Mouse (Mus musculus): Measurements from ENCODE around the gene Ceacam1.
"Not testable (repeated sequence)": the region's sequence is repeated elsewhere in the genome, so short reads cannot be mapped to it uniquely, and the experiment has no call there.

The Ceacam1 gene

DNA sequence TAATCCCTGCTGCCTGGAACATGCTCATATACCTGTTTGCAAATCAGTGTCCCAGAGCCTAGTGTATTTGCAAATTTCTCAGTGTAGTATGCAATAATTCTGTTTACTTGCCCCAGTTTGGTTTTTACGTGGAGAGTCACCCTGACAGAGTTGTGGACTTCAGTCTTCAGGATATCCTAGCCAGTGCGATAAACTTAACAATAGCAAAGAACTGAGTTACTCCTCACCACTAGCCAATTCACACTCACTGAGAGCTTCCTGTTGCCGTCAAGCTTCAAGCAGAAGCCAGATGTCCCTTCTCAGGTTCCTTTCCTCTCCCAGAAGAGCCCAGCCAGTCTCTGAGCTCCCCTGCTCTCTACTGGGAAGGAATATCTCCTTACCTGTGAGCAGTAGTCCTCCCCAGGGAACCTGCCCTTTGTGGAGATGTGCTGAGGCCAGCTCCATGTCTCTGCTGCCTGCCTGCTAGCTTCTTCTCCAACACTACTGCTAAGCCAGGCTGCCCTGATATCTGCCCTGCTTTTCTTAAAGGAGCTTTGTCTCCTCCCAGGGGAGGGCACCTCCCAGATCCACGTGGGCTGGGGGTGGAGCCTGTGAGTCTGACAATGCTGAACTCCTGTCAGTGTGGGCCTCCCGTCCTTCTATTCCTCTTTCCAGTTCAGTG is at the start of gene Ceacam1:
TSS of gene Ceacam1 (minus strand) at position 513 of the 661 bp plus-strand sequence.
- not testable (repeated sequence) for DNase-seq (ENCODE audit: low spot score)

DNA sequence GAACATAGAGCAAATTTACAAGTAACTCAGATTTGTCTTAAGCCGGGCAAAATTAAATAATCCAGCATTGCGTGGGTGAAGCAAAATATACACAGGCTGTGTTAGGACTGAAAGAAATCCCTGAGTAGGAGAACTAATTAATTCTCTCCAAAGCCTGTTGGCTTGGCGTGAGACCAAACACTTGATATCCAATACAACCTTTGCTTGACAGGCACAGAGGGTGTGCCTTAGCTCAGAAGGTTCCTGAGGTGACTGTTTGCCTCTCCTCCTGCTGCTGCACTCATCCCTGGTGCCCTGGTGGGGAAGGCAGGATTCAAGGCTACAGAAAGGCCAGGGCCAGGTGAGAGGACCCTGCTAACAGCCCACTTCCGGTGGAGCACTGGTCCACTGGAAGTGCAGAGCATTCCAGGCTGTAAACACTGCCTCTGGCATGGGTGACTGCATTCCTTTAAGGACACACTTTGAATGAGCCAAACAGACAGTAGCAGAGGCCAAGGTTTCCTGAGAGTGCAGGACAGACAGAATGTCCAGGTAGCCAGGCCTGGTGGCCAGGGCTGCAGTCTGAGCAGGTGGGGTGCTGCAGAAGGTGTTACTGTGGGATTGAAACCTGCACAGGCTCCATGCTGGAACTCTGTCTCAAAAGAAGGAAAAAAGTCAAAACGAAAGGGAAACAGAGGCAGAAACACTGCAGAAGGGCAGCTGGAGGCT is 38.8 kb upstream of the Ceacam1 start:
- not testable (repeated sequence) for DNase-seq (ENCODE audit: low spot score)

DNA sequence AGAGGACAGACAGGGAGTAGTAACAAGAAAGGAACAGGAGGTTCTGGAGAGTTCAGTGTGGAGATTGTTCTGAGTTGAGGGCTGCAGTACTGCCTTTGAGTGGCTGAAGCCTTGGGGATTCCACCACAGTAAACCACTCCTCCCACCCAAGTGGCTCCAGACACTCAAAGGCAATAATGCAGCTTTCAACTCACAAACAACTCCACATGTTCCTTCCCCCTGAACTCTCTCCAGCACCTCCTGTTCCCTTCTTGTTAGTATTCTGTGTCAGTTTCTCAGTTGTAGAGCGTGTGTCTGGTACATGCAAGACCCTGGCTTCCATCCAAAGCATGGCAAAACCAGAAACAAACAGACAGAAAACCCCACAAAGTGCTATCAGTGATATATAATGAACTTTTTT is 38.3 kb upstream of the Ceacam1 start:
- DNase-seq (ENCODE audit: low spot score), result not testable (repeated sequence)

DNA sequence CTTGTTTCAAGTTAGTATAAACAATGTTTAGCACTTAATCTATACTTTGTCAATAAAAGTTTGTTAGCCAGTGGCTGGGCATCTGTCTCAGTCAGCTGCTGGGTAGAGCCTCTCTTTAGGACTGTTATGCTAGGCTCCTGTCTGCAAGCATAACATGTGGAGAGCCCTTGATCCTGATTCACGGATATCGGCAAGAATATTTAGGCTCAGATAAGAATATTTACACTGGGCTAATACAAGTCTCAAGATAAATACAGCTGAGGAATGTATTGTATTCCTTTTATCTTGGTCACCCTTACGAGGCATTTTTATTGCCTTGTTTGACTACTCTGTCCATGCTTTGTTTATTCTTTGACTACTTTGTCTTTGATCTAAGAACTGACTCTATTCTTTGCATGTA is 32.5 kb upstream of the Ceacam1 start:
- no peak for DNase-seq (ENCODE audit: low spot score)

DNA sequence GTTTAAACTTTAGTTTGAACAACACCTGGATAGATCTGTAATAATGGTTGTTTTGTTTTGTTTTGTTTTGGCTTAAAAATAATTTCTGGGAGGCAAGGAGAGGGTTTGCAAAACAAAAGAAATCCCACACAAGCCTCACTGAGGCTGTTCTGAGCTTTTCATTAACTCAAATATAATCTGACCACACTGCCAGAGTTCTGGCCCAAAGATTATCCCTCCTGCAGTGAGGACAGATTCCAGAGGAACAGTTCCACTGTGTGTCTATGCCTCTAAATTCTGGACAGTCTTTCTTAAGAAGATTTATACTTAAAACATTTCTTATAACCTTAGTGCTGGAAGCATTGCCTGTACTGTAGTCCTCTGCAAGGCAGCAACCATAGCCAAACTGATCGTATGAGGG is 17.2 kb upstream of the Ceacam1 start:
- no peak for DNase-seq (ENCODE audit: low spot score)

DNA sequence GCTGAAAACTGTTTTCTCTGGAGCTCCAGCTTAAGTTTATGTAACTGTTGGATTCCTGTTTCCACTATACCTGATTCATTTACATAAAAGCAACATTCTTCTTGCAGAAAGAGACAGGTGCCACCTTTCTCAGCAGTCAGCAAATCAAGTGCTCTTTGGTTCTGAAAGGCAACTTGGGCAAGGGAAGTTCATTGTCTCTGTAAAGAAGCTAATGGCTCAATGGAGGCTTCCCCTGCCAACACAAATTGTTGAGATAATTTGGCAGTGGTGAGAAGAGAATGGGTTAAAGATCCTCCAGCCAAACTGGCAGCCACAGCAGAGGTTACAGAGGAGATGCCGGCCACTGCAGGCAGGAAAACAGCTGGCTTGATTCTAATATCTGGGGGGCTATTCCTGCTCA is 13.3 kb upstream of the Ceacam1 start:
- DNase-seq (ENCODE audit: low spot score), result not testable (repeated sequence)

DNA sequence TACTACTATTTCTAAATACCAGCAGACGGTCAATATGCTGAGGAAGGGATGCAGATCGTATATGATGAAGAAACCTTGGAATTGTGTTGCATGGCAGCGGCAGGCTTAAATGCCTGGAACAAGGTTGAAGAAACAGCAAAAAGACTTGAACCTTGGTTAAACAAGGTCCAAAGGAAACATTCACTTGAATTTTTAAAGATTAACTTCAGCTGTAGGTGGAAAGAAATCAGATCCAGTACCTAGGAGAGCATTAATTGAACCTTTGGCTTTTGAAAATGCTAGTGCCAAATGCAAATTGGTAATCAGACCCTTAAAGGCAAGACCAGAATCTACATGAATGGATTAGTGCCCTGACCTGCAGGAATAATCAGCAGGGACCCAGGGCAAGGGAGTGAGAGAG is 12.0 kb upstream of the Ceacam1 start:
- not testable (repeated sequence) for DNase-seq (ENCODE audit: low spot score)

DNA sequence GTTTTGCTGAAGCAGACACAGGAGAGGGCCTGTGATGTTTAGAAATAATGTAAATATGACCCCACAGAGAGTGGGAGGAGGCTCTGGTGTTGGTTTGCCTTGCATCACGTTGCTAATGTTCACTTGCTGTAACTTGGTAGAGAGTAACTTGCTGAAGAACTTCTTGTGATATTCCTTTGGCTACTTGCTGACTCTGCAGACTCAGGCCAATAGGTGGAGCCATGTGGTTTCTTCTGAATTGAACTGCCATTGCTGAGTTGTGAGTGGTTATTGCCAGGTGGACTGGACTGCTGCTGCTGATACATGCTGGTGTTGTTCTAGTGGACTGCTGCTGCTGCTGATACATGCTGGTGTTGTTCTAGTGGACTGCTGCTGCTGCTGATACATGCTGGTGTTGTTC is 8.8 kb upstream of the Ceacam1 start:
- no peak for DNase-seq (ENCODE audit: low spot score)

DNA sequence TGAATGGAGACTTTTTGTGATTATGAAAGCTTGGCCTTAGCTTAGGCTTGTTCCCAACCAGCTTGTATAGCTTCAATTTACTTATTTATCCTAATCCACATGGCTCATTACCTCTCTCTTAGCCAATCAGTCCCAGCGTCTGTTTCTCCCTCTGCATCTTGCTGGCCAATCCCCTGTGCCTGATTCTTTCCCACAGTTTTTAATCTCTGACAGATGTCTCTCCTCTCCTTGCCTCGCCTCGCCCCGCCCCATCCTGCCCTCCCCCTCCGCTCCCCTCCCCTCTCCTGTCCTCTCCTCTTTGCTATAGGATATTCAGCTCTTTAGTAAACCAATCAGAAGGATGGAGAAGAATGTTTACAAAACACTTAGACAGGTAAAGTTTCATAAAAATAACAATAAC is 7.7 kb upstream of the Ceacam1 start:
- no peak for DNase-seq (ENCODE audit: low spot score)

DNA sequence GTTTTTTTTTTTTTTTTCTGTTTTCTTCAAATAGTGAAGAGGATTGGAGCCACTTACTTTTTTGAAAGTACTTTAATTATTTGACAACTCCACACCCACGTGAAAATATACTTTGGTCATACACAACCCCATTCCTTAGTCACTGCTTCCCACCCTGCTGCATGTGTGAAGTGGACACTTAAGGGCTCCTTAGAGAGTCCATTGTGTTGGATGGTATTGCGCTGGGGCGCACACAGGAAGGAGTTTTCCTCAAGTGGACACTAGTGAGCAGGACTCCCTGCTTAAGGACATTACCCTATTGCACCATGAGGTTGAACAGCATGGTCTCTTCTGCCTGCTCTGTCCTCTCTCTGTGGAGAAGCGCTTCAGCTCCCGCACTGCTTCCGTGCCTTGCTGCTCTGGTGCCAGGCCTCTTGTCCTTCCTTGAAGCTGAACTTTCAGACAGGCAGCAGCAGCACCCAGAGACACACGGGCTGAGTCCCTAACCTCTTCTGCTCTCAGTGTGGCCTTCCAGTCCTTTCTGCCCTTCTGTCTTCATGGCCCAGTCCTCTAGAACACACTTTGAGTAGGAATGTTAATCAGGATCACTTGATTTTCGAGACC is 5.8 kb upstream of the Ceacam1 start:
- DNase-seq (ENCODE audit: low spot score), result no peak

DNA sequence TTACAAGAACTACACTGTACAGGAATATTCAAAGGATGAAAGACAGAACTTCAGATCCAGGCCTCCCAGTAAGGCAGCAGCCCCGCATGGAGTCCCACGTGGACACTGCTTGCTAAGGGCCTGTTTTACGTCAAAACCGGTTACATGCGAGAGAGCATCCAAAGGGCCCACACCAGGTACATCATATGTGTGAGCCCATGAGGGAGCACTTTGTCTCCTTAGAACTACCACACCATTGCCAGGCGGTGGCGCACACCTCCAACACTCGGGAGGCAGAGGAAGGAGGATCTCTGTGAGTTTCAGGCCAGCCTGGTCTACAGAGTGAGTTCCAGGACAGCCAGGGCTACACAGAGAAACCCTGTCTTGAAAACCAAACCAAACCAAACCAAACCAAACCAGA is 3.4 kb upstream of the Ceacam1 start:
- DNase-seq (ENCODE audit: low spot score), result not testable (repeated sequence)

DNA sequence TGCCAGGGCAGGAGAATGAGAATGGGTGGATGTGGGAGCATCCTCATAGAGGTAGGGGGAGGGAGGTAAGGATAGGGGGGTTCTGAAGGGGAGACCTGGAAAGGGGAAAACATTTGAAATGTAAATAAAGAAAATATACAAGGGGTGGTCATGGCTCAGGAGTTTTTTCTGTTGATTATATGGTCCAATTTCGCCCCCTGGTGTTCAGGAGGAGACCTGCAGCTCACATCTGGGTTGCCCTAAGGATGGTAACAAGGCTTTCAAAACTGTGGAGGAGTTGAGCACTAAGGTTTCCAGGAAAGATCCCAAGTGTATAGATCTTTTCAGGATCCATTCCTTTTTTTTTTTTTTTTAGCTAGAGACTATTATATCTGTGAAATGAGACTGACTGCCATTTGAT is 2.0 kb upstream of the Ceacam1 start:
- DNase-seq (ENCODE audit: low spot score), result peak; percentile 13

DNA sequence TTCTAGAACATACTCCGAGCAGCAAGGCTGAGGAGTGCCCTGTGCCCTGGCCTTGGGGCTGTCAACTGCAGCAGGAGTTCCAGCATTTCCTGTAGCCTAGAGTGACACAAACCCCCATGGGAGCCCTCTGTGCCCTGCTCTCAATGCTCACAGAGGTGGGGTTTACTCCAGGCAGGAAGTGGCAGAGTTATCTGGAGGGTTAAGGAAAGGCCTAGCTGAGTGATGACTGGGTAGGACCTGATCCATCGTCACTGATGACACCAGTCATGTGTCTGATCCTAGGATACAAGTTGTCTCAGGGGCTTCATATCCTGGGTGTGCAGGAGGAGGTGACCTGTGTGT is 320 bp upstream of the Ceacam1 start:
- DNase-seq (ENCODE audit: low spot score), result not testable (repeated sequence)

DNA sequence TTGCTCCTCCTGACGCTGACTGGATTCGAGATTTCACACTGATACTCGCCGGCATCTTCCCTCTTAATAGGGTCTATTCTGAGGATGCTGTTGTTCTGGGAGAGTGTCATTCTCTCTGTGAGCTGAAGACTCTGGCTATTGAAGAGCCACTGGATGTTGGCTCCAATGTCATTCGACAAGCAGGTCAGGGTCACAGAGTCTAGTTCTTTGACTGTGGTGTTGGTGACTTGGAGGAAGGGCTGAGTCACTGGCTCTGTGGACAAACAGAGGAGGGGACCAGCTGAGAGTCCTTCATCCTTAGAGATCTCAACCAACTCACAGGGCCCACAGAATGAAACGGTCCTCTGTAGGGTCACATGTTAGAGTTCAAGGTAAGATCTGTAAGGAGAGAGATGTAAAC is 5.6 kb downstream of the Ceacam1 start:
- DNase-seq (ENCODE audit: low spot score), result not testable (repeated sequence)

DNA sequence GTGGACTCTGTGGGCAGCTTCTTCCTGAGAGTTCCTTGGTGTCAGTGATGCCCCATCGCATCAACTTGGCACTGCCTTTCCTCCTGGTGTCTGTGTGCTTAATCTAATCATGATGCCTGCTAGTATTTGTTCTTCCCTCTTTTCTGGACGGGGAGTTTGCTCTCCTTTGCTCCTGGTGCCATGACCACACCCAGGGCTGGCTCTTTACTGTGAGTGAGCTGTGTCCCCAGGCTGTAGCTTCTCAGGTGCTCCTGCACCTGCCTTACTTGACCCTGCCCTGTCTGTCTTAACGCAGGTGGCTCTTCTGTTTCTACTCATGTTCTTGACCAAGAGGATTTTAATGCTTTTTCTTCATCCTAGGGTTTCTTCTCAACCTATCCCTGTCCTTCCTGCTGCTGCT is 11.8 kb downstream of the Ceacam1 start:
- DNase-seq (ENCODE audit: low spot score), result not testable (repeated sequence)

DNA sequence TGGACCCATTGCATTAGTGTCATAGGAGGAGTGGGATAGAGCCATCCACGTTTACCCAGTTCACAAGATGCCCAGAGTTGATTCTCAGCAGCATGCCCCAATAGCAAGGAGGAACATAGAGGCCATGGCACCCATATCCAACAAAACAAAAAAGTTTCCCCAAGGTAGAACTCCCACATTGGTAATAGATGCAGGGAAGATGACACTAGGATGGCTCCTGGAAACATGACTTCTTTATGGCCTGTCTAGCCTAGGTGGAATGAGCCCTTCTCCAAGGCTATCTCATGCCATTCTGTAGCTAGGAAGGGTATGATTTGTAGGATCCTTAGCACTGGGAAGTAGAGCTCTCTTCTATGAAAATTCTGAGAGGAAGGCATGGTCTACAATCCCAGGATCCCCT is 12.4 kb downstream of the Ceacam1 start:
- no peak for DNase-seq (ENCODE audit: low spot score)

DNA sequence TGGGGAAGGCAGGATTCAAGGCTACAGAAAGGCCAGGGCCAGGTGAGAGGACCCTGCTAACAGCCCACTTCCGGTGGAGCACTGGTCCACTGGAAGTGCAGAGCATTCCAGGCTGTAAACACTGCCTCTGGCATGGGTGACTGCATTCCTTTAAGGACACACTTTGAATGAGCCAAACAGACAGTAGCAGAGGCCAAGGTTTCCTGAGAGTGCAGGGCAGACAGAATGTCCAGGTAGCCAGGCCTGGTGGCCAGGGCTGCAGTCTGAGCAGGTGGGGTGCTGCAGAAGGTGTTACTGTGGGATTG is 15.4 kb downstream of the Ceacam1 start:
- not testable (repeated sequence) for DNase-seq (ENCODE audit: low spot score)

DNA sequence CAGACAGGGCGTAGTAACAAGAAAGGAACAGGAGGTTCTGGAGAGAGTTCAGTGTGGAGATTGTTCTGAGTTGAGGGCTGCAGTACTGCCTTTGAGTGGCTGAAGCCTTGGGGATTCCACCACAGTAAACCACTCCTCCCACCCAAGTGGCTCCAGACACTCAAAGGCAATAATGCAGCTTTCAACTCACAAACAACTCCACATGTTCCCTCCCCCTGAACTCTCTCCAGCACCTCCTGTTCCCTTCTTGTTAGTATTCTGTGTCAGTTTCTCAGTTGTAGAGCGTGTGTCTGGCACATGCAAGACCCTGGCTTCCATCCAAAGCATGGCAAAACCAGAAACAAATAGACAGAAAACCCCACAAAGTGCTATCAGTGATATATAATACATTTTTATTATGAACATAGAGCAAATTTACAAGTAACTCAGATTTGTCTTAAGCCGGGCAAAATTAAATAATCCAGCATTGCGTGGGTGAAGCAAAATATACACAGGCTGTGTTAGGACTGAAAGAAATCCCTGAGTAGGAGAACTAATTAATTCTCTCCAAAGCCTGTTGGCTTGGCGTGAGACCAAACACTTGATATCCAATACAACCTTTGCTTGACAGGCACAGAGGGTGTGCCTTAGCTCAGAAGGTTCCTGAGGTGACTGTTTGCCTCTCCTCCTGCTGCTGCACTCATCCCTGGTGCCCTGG is 15.9 kb downstream of the Ceacam1 start:
- not testable (repeated sequence) for DNase-seq (ENCODE audit: low spot score)

DNA sequence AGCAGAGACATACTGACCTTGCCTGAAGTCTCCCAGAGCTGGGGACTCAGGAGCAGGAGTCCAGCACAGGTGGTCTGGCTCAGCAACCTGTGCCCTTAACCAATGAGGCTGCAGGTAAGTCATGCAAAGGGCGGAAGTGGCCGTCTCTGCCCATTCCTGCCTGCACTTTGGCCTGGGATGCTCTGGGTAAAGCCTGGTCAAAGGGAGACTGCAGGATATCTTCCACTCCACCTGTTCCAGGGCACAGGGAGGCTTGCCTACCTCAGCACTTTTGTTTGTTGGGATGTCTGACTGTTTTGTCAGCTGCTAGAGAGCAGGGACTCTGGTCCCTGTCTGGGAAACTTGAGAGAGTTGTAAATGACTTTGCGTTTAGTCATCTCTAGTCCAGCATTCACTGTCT is 25.3 kb downstream of the Ceacam1 start:
- DNase-seq (ENCODE audit: low spot score), result no peak

DNA sequence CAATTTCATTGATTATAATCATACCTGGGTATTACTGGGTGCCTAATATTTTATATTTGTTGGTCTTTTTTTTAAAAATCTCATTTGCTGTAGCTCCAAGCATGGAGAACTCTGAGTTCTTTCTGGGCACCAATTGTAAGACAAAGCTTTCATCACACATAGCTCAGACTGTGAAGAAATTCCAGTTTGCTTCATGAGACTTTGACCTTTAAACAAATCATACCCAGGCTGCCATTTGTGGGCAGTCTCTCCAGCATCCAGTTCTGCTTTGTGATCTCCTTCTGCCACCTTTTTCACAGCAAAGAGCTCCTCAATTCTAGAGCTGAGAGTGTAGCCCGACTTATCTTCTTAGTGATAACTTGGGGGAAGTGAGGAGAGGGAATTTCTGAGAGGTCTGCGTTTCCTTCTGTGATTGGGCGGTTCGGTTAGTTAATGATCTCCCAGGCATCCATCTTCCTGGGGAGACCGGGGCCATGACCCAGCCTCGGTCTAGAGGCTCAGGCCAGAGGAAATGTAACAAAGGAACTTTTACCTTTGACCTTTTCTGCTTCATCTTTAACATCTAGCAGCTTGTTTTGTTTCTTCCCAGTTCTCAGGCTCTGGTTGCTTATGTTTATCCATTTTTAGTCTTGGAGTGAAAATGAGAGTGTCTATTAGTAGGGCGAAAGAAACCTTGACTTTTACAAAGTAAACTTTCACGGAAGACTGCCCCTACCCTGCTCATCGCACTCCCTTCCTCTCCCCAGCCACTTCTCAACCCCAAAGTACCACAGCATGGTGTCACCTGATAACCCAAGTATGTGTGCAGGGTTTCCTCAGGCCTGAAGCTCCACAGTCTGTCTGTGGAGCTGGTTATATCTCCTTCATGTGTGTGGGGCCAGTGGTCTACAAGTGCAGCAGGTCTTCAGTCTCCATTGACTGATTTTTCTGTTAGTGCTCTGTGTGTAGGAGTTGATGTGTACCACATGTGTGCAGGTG is 27.2 kb downstream of the Ceacam1 start:
- no peak for DNase-seq (ENCODE audit: low spot score)

DNA sequence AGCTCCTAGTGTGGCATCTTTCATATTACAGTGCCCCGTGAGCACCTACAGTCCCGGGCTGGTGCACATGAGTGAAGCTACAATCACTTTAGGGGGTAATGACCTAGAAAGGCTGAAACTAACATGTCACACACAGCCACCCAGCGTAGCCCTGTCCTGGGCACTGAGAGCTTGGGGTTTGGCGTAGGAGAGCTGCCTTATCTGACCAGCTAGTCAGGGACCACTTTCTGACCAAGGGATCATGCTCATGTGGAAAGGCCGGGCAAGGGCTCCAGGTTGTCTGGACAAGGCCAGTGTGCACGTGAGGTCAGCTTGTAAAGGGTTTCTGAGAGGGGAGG is 36.6 kb downstream of the Ceacam1 start:
- DNase-seq (ENCODE audit: low spot score), result no peak

Data from ovary, postnatal 10 days (tissue).